Mouse (Mus musculus): ENCODE data around the gene Per3. TPM values are rescaled to one million over a fixed set of nuclear protein-coding genes. Genes with fewer than 3 reads are reported as not detected.
A peak's percentile ranks its signal among the peaks of the same experiment; 100 is the strongest.

The Per3 gene
- total and polyA plus RNA-seq, 2 experiments from 2014 or later: 13.4 to 28.7 TPM

DNA sequence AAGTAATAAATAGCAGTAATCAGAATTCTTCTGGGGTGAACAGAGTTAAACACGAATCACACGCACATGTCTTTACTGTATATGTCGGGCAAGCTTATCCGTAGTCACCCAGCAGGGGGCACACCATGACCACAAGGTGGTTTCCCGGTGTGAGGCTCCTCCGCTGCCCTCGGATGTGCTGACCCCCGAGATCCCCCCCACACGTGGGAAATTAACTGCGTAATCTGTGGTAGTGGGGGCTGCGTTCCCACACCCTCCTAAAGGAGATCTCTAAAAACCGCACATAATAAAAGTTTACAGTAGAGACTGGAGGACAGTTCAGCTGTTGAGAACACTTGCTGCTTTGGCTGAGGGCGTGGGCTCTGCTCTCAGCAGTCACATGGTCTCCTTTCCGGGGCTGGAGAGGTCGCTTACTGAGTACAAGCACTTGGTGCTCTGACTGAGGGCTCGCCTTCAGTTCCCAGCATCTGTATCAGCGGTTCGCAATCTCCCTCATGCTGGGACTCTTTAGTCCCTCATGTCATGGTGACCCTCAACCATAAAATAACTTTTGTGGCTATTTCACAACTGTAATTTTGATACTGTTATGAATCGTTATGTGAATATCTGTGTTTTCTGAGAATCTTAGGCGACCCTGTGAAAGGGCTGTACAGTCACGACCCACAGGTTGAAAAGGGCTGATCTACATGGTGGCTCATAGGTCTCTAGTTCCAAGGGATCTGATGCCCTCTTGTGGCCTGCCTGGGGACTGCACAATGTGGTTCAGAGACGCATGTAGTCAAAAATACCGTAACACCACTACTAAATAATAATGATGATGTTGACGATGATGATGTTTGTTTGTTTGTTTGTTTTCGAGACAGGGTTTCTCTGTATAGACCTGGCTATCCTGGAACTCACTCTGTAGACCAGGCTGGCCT is 79.6 kb downstream of the Per3 start:
- Histone ChIP-seq H3K27me3 (ENCODE audit: control insufficient read depth, insufficient read depth, low read length) (no peaks in the 10 kb centered on the region), H3K4me2 (ENCODE audit: low read depth, low read length) (peak overlapping the region; percentile 61), H3K4me3 (ENCODE audit: low read depth, low read length) (peak overlapping the region; percentile 33), H3K36me3 (replicated peaks; ENCODE audit: control insufficient read depth, insufficient read depth, low read length) (no peaks in the 10 kb centered on the region), H3K4me1 (ENCODE audit: control insufficient read depth, insufficient read depth) (peaks cover 6% of the 10 kb centered on the region; the same call in 1 of the 2 replicates), H3K27ac (ENCODE audit: low read depth) (no peak overlapping the region), H3K9ac (replicated peaks; ENCODE audit: low read depth, low read length) (no peak overlapping the region), H3K9me3 (replicated peaks; ENCODE audit: control insufficient read depth, low read length) (no peaks in the 10 kb centered on the region)
- no peak for TF ChIP-seq EP300 (IDR thresholded peaks at IDR 0.05; ENCODE audit: low read depth)
- TF ChIP-seq CTCF (IDR thresholded peaks at IDR 0.05; ENCODE audit: low read depth): peak; percentile 93
- WGBS: 10% methylated on average over 25 of the region's 25 CpGs
- peak; percentile 59; the same call in 1 of the 2 replicates for ATAC-seq (ENCODE audit: insufficient read depth, low read depth)
- peak; percentile 73 for DNase-seq (ENCODE audit: low spot score)

DNA sequence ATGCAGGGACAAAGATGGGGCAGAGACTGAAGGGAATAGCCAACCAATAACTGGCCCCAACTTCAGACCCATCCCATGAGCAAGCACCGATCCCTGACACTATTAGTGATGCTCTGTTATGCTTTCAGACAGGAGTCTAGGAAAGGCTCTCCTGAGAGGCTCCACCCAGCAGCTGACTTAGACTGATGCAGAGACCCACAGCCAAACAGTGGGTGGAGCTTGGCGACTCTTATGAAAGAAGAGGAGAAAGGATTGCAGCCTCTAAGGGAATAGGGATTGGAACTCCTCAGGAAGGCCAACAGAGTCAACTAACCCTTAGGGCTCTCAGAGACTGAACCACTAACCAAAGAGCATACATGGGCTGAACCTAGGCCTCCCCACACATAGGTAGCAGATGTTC is 80.8 kb downstream of the Per3 start:
- Histone ChIP-seq H3K27ac (ENCODE audit: low read depth) (no peak overlapping the region), H3K9ac (replicated peaks; ENCODE audit: low read depth, low read length) (no peak overlapping the region), H3K27me3 (ENCODE audit: control insufficient read depth, insufficient read depth, low read length) (no peaks in the 10 kb centered on the region), H3K4me3 (ENCODE audit: low read depth, low read length) (no peak overlapping the region), H3K4me1 (ENCODE audit: control insufficient read depth, insufficient read depth) (peaks cover 6% of the 10 kb centered on the region; the same call in 1 of the 2 replicates), H3K4me2 (ENCODE audit: low read depth, low read length) (no peak overlapping the region), H3K9me3 (replicated peaks; ENCODE audit: control insufficient read depth, low read length) (no peaks in the 10 kb centered on the region), H3K36me3 (replicated peaks; ENCODE audit: control insufficient read depth, insufficient read depth, low read length) (no peaks in the 10 kb centered on the region)
- ATAC-seq (ENCODE audit: insufficient read depth, low read depth) (no peak), DNase-seq (ENCODE audit: low spot score) (no peak)
- TF ChIP-seq EP300 (IDR thresholded peaks at IDR 0.05; ENCODE audit: low read depth) (no peak), CTCF (IDR thresholded peaks at IDR 0.05; ENCODE audit: low read depth) (no peak)
- WGBS: 62% methylated on average over 2 of the region's 2 CpGs

DNA sequence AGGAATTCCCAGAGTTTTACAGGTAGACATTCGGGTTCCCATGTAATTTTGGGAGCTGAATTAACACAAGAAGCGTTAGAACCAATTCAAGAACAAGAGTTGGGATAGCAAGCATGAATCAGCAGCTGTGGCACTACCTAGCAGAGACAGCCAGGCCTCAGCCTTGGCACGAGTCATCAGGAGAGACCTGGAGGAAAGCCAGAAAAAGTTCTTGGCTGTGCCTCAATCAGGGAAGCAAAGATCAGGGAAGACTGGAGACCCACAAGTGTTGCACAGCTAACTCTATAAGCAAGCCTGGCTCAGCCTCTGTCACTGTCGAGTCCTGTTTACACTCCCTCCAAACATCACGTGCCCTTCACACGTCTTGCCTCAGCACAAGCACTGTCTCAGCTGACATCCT is 82.2 kb downstream of the Per3 start:
- H3K9ac ChIP-seq (replicated peaks; ENCODE audit: low read depth, low read length): no peak overlapping the region
- H3K36me3 ChIP-seq (replicated peaks; ENCODE audit: control insufficient read depth, insufficient read depth, low read length): no peaks in the 10 kb centered on the region
- ATAC-seq (ENCODE audit: insufficient read depth, low read depth) (no peak), DNase-seq (ENCODE audit: low spot score) (no peak)
- TF ChIP-seq CTCF (IDR thresholded peaks at IDR 0.05; ENCODE audit: low read depth): no peak
- no peak for TF ChIP-seq EP300 (IDR thresholded peaks at IDR 0.05; ENCODE audit: low read depth)
- no peak overlapping the region for H3K27ac ChIP-seq (ENCODE audit: low read depth)
- H3K4me3 ChIP-seq (ENCODE audit: low read depth, low read length): no peak overlapping the region
- H3K4me2 ChIP-seq (ENCODE audit: low read depth, low read length): no peak overlapping the region
- H3K4me1 ChIP-seq (ENCODE audit: control insufficient read depth, insufficient read depth): peaks cover 6% of the 10 kb centered on the region; the same call in 1 of the 2 replicates
- WGBS: 43% methylated on average over 6 of the region's 6 CpGs
- H3K9me3 ChIP-seq (replicated peaks; ENCODE audit: control insufficient read depth, low read length): no peaks in the 10 kb centered on the region
- no peaks in the 10 kb centered on the region for H3K27me3 ChIP-seq (ENCODE audit: control insufficient read depth, insufficient read depth, low read length)

DNA sequence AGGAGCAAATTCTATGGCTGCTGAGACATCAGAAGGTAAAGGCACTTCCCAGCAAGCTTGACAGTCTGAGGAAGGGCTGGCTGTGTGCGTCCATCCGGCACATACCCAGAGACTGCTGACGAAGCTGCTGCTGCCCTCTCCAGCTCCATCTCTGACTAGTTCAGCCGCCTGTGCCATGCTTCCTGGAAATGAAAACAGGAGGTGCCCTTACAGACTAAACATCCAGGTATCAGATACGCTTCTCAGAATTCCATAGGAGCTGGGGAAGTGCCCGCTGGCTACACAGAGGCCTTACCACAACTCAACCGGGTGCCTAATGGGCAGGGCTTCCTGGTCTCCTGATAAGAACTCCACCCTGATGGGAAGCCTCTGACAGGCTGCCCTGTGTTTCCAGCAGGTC is 85.9 kb downstream of the Per3 start:
- H3K27me3 ChIP-seq (ENCODE audit: control insufficient read depth, insufficient read depth, low read length): no peaks in the 10 kb centered on the region
- ATAC-seq (ENCODE audit: insufficient read depth, low read depth) (no peak), DNase-seq (ENCODE audit: low spot score) (no peak)
- H3K36me3 ChIP-seq (replicated peaks; ENCODE audit: control insufficient read depth, insufficient read depth, low read length): no peaks in the 10 kb centered on the region
- H3K9me3 ChIP-seq (replicated peaks; ENCODE audit: control insufficient read depth, low read length): no peaks in the 10 kb centered on the region
- no peak overlapping the region for H3K27ac ChIP-seq (ENCODE audit: low read depth)
- 55% methylated on average over 7 of the region's 7 CpGs for WGBS
- TF ChIP-seq EP300 (IDR thresholded peaks at IDR 0.05; ENCODE audit: low read depth) (no peak), CTCF (IDR thresholded peaks at IDR 0.05; ENCODE audit: low read depth) (no peak)
- H3K4me1 ChIP-seq (ENCODE audit: control insufficient read depth, insufficient read depth): no peaks in the 10 kb centered on the region
- H3K4me3 ChIP-seq (ENCODE audit: low read depth, low read length): no peak overlapping the region
- no peak overlapping the region for H3K9ac ChIP-seq (replicated peaks; ENCODE audit: low read depth, low read length)
- no peak overlapping the region for H3K4me2 ChIP-seq (ENCODE audit: low read depth, low read length)

DNA sequence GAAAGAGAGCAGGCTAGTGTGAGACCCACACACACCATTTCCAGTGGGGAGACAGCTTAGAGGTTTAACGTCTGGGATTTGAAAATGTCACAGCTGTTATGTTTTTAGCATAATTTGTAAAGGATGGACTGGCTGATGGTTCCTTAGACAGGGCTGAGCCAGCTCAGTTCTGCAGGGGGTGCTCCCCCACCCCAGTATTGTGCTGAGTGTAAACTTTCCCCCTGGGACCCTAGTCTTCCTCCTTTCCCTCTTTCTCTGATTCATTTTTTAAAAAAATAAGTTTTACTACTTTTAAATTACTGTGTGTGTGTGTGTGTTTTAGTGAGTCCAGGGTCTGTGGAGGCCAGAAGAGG is 87.4 kb downstream of the Per3 start:
- H3K4me1 ChIP-seq (ENCODE audit: control insufficient read depth, insufficient read depth): no peaks in the 10 kb centered on the region
- H3K9ac ChIP-seq (replicated peaks; ENCODE audit: low read depth, low read length): no peak overlapping the region
- DNase-seq (ENCODE audit: low spot score): no peak
- 48% methylated on average over 1 of the region's 1 CpGs for WGBS
- no peaks in the 10 kb centered on the region for H3K27me3 ChIP-seq (ENCODE audit: control insufficient read depth, insufficient read depth, low read length)
- no peak overlapping the region for H3K27ac ChIP-seq (ENCODE audit: low read depth)
- no peaks in the 10 kb centered on the region for H3K36me3 ChIP-seq (replicated peaks; ENCODE audit: control insufficient read depth, insufficient read depth, low read length)
- TF ChIP-seq EP300 (IDR thresholded peaks at IDR 0.05; ENCODE audit: low read depth) (no peak), CTCF (IDR thresholded peaks at IDR 0.05; ENCODE audit: low read depth) (no peak)
- no peak overlapping the region for H3K4me2 ChIP-seq (ENCODE audit: low read depth, low read length)
- ATAC-seq (ENCODE audit: insufficient read depth, low read depth): no peak; the same call in 1 of the 2 replicates
- H3K9me3 ChIP-seq (replicated peaks; ENCODE audit: control insufficient read depth, low read length): no peaks in the 10 kb centered on the region
- no peak overlapping the region for H3K4me3 ChIP-seq (ENCODE audit: low read depth, low read length)
